Mouse (Mus musculus) forebrain, embryonic 13.5 days (tissue): ENCODE measurements around the gene Mmp9. TPM values are rescaled to one million over a fixed set of nuclear protein-coding genes. Genes with fewer than 3 reads are reported as not detected.
A peak's percentile ranks its signal among the peaks of the same experiment; 100 is the strongest.

ENCODE experiments used
- ATAC-seq: fragments of 200-750 bp; cut with Nextera tagmentation; 2 replicates; pipeline ENCODE4 v1.8.0; 2017
- H3K27ac ChIP-seq: fragments of 300-500 bp; sonication (generic); 2 replicates; pipeline ENCODE4 v1.5.1; 2015; ENCODE audit warnings: inconsistent platforms, mild to moderate bottlenecking, moderate library complexity
- H3K27me3 ChIP-seq: fragments of 300-500 bp; sonication (generic); 2 replicates; pipeline ENCODE4 v1.6.1; 2015; ENCODE audit warnings: mild to moderate bottlenecking, inconsistent platforms
- H3K36me3 ChIP-seq: fragments of 300-500 bp; sonication (generic); 2 replicates; pipeline ENCODE4 v1.6.1; 2015; ENCODE audit warnings: mild to moderate bottlenecking, inconsistent platforms; ENCODE audit not compliant: poor library complexity, severe bottlenecking
- H3K4me1 ChIP-seq: fragments of 300-500 bp; sonication (generic); 2 replicates; pipeline ENCODE4 v1.6.1; 2015; ENCODE audit warnings: inconsistent platforms
- H3K4me2 ChIP-seq: fragments of 300-500 bp; sonication (generic); 2 replicates; pipeline ENCODE4 v1.6.1; 2015; ENCODE audit warnings: inconsistent platforms, mild to moderate bottlenecking, moderate library complexity
- H3K4me3 ChIP-seq: fragments of 300-500 bp; sonication (generic); 2 replicates; pipeline ENCODE4 v1.5.1; 2015; ENCODE audit warnings: mild to moderate bottlenecking, inconsistent platforms
- H3K9ac ChIP-seq: fragments of 300-500 bp; sonication (generic); 2 replicates; pipeline ENCODE4 v1.6.1; 2015; ENCODE audit warnings: mild to moderate bottlenecking, inconsistent platforms
- H3K9me3 ChIP-seq: fragments of 300-500 bp; sonication (generic); replicated peaks from 2 replicates; pipeline ENCODE4 v1.6.1; 2016; ENCODE audit warnings: inconsistent platforms
- WGBS: fragments of 180-500 bp; shearing (Covaris S2); methylation state at CpG from one replicate; pipeline ENCODE4 v1.1.7; 2015; 5-methylcytosine and 5-hydroxymethylcytosine counted together
- polyA plus RNA-seq: library from polyadenylated mRNA; unstranded; fragments of >200 nt; fragmentation: Nextera tagmentation; extraction: Ambion mirVana; gene quantifications from 2 replicates; pipeline ENCODE4 v1.2.1, GENCODE M21; 2015

The Mmp9 gene
- polyA plus RNA-seq, 1 experiment from 2014 or later = 8.6 TPM

DNA sequence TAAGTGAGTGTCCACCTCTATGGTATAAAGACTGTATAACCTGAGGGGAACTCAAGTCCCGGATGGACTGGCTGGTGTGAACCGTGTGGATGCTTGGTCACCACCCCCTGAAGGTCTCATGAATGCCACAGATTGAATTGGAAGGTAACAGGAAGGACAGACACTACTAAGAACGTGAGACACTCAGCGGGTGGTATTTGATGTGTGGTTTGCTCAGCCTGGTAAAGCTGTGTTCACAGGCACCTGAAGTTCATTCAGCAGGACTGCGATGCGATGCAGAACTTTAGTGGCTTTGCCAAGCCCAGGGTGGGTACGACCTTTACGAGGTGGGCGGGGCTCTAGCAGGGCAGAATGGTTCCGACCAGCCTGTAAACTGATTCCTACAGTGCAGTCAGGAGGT, 23.2 kb upstream of the Mmp9 start:
- Histone ChIP-seq H3K4me3 (no peak overlapping the region), H3K9me3 (no peaks in the 10 kb centered on the region), H3K4me2 (no peak overlapping the region), H3K36me3 (peaks cover 15% of the 10 kb centered on the region), H3K27me3 (no peaks in the 10 kb centered on the region), H3K27ac (no peak overlapping the region), H3K4me1 (peaks cover 2% of the 10 kb centered on the region), H3K9ac (no peak overlapping the region)
- no peak for ATAC-seq
- 76% methylated on average over 10 of the region's 10 CpGs for WGBS

DNA sequence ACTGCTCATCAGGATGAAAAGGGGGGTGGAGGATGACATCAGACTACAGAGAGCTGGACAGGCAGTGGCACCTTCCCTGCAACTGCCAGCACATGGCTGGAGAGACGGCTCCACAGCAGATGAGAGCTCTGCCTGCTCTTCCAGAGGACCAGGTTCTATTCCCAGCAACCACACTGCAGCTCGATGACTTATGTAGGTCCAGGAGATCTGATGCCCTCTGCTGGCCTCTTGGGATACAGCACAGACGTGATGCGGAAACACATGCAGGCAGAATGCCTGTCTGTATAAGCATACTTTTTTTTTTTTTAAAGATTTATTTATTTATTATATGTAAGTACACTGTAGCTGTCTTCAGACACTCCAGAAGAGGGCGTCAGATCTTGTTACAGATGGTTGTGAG, 22.3 kb upstream of the Mmp9 start:
- H3K4me2 ChIP-seq = no peak overlapping the region

GRCm38 (mm10) chr2:164921984-164922383, 18.6 kb upstream of the Mmp9 start:
- Histone ChIP-seq H3K9ac (no peak overlapping the region), H3K27me3 (no peaks in the 10 kb centered on the region), H3K4me2 (no peak overlapping the region), H3K9me3 (no peaks in the 10 kb centered on the region), H3K27ac (no peak overlapping the region), H3K36me3 (peaks cover 15% of the 10 kb centered on the region), H3K4me3 (no peak overlapping the region), H3K4me1 (peaks cover 14% of the 10 kb centered on the region)
- WGBS = 62% methylated on average over 7 of the region's 7 CpGs
- ATAC-seq = 0 out of 2 replicates have a peak, but pooled peaks have one; percentile 37

More for the DNA sequence above, 22.3 kb upstream of the Mmp9 start:
- no peak overlapping the region for H3K9ac ChIP-seq
- no peak for ATAC-seq
- WGBS = 60% methylated on average over 5 of the region's 5 CpGs
- H3K4me3 ChIP-seq = no peak overlapping the region
- peaks cover 3% of the 10 kb centered on the region for H3K4me1 ChIP-seq
- H3K36me3 ChIP-seq = peaks cover 15% of the 10 kb centered on the region
- no peaks in the 10 kb centered on the region for H3K27me3 ChIP-seq
- H3K27ac ChIP-seq = no peak overlapping the region
- H3K9me3 ChIP-seq = no peaks in the 10 kb centered on the region

DNA sequence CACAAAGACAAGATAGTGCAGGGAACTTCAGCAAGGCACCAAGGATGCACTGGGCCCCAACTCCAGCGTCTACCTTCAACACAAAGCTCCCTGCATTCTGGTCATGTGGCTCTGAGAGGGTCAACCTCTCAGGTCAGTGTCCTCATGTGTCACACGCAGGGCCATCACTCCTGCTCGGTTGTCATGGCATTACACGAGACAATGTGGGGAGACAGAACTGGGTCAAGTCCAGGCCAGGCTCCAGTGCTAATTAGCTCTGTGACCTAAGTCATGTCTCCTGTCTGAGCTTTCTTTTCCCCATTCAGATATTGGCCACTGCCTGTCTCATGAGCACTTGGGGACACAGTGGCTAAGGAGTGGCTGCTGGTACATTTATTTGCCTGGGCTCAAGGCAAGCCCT, 17.3 kb upstream of the Mmp9 start:
- Histone ChIP-seq H3K4me1 (peaks cover 14% of the 10 kb centered on the region), H3K9ac (no peak overlapping the region)

DNA sequence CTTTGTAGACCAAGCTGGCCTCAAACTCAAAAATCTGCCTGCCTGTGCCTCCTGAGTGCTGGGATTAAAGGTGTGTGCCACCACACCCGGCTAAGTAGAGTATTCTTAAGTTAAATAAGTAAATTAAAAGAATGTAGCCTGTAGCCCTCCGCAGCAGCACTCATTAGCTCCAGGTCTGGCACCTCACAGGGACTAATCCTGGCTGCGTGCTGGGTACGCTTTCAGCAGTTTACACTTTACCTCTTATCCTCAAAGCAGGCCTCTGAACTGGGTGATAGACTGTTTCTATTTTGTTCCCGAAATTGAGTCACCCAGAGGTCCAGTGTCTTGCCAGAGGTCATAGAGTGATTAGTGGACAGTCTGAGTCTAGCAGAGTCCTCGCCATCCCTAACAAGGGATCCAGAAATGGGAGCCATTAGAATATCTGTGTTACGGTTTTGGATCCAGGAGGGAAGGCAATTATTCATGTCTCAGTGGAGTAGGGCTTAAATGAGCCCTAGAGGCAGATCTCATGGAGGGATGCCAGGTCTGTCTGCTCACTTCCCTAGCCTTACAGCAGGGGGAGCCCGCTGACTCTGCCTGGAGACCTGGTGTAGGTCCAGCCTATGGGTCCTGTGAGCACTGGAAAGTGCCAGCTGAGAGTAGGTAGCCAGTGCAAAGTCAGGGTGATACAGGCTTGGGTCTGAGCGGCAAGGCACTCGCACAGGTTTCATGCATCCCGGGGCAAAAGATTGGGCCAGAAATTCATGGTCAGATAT, 16.3 kb upstream of the Mmp9 start:
- Histone ChIP-seq H3K36me3 (peaks cover 11% of the 10 kb centered on the region), H3K9ac (no peak overlapping the region), H3K9me3 (no peaks in the 10 kb centered on the region), H3K4me2 (no peak overlapping the region), H3K4me1 (peaks cover 14% of the 10 kb centered on the region), H3K4me3 (no peak overlapping the region), H3K27ac (0 out of 2 replicates have a peak overlapping the region, but pooled peaks have one; percentile 5), H3K27me3 (no peaks in the 10 kb centered on the region)
- 27% methylated on average over 11 of the region's 11 CpGs for WGBS
- ATAC-seq = peak; percentile 70

More for the DNA sequence above, 17.3 kb upstream of the Mmp9 start:
- 60% methylated on average over 4 of the region's 4 CpGs for WGBS
- ATAC-seq = no peak
- H3K36me3 ChIP-seq = peaks cover 15% of the 10 kb centered on the region
- no peak overlapping the region for H3K4me2 ChIP-seq
- H3K4me3 ChIP-seq = no peak overlapping the region
- H3K27ac ChIP-seq = no peak overlapping the region
- H3K9me3 ChIP-seq = no peaks in the 10 kb centered on the region
- H3K27me3 ChIP-seq = no peaks in the 10 kb centered on the region

GRCm38 (mm10) chr2:164930706-164931581, 9.6 kb upstream of the Mmp9 start:
- Histone ChIP-seq H3K4me2 (no peak overlapping the region), H3K36me3 (no peaks in the 10 kb centered on the region), H3K4me1 (no peaks in the 10 kb centered on the region), H3K9ac (no peak overlapping the region), H3K27ac (no peak overlapping the region), H3K27me3 (peaks cover 7% of the 10 kb centered on the region; the same call in 1 of the 2 replicates), H3K9me3 (no peaks in the 10 kb centered on the region), H3K4me3 (no peak overlapping the region)
- 72% methylated on average over 11 of the region's 11 CpGs for WGBS
- no peak for ATAC-seq

GRCm38 (mm10) chr2:164933534-164933933, 7.0 kb upstream of the Mmp9 start:
- WGBS = 62% methylated on average over 5 of the region's 10 CpGs
- no peaks in the 10 kb centered on the region for H3K9me3 ChIP-seq
- peaks cover 15% of the 10 kb centered on the region for H3K27me3 ChIP-seq
- H3K36me3 ChIP-seq = no peaks in the 10 kb centered on the region
- H3K4me3 ChIP-seq = no peak overlapping the region
- no peak overlapping the region for H3K27ac ChIP-seq
- H3K4me1 ChIP-seq = peaks cover 5% of the 10 kb centered on the region; the same call in 1 of the 2 replicates
- ATAC-seq = no peak
- no peak overlapping the region for H3K9ac ChIP-seq
- H3K4me2 ChIP-seq = no peak overlapping the region

DNA sequence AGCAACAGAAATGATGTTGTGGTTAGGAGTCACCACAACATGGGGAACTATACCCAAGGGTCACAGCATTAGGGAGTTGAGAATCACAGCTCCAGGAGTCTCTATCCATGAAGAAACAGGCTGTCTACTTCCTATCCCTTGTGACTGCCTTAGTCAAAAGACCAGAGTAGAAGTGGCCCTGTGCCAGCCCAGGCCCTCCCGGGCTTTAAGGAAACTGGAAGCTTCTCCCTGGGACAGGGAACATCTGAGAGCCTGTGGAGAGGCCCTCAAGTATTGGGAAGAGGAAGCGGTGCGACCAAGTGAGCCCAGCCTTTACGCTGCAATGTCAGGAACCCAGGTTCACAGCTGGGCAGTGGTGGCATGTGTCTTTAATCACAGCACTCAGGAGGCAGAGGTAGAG, 4.6 kb upstream of the Mmp9 start:
- no peak overlapping the region for H3K27ac ChIP-seq
- no peak overlapping the region for H3K9ac ChIP-seq
- 78% methylated on average over 4 of the region's 4 CpGs for WGBS
- H3K9me3 ChIP-seq = no peaks in the 10 kb centered on the region
- H3K27me3 ChIP-seq = peaks cover 35% of the 10 kb centered on the region
- peaks cover 21% of the 10 kb centered on the region for H3K4me1 ChIP-seq
- H3K4me2 ChIP-seq = no peak overlapping the region
- no peaks in the 10 kb centered on the region for H3K36me3 ChIP-seq
- no peak for ATAC-seq
- H3K4me3 ChIP-seq = no peak overlapping the region

DNA sequence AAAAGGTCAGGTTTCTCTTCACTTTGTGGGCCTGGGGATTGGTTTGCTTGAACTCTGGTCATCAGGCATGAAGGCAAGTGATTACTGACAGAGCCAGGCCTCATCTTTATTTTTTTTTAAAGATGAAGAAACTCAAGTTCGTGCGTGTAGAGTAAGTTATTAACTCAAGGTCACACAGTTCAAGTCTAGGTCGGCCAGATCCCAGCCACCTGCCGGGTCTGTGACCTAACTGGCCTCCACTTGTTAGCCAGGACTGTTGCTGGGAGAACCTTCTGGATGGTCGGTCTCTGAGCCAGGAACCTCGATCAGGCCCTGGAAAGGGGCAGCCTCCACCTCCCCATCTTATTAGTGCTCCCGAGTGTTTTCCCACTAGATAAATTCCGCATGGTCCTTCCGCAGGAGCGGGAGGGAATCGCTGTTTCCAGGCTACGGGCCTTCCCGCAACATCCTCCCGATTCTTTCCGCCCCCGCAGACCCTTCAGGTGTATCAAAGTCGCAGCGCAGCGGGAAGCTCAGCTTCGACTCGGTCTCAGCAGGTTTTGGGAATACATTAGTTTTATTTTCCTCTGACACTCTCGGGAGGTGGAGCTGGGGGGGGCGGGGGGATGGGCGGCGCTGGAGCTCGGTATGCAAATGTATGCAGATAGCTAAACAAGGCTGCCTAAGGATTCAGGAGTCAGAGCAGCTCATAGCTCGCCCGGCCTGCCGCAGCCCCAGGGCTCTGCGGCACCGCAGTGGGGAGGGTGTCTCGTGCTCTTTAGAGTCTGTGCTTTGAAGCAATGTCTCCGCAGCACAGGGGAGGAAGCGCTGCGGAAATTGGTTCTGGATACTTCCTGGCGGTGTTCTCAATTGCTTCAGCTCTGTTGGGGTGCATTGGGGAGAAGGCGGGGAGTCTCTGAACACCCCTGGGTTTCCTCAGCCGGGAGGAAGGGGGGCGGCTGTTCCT, 2.2 kb upstream of the Mmp9 start:
- no peaks in the 10 kb centered on the region for H3K36me3 ChIP-seq
- peaks cover 45% of the 10 kb centered on the region for H3K27me3 ChIP-seq
- ATAC-seq = peak; percentile 95
- H3K4me2 ChIP-seq = peak overlapping the region; percentile 72
- H3K9me3 ChIP-seq = no peaks in the 10 kb centered on the region
- peak overlapping the region; percentile 56 for H3K9ac ChIP-seq
- peak overlapping the region; percentile 57 for H3K27ac ChIP-seq
- 3% methylated on average over 39 of the region's 39 CpGs for WGBS
- H3K4me1 ChIP-seq = peaks cover 21% of the 10 kb centered on the region
- peak overlapping the region; percentile 40 for H3K4me3 ChIP-seq

GRCm38 (mm10) chr2:164939106-164939505, 1.5 kb upstream of the Mmp9 start:
- H3K4me1 ChIP-seq = peaks cover 21% of the 10 kb centered on the region
- H3K4me2 ChIP-seq = peak overlapping the region; percentile 72
- WGBS = under 1% methylated on average over 11 of the region's 11 CpGs
- ATAC-seq = peak; percentile 61
- H3K27ac ChIP-seq = peak overlapping the region; percentile 57
- peak overlapping the region; percentile 56 for H3K9ac ChIP-seq
- H3K4me3 ChIP-seq = peak overlapping the region; percentile 40
- H3K36me3 ChIP-seq = no peaks in the 10 kb centered on the region
- no peaks in the 10 kb centered on the region for H3K9me3 ChIP-seq
- peaks cover 45% of the 10 kb centered on the region for H3K27me3 ChIP-seq

- WGBS = 12% methylated on average over 5 of the region's 5 CpGs
- H3K9me3 ChIP-seq = no peaks in the 10 kb centered on the region
- peaks cover 21% of the 10 kb centered on the region for H3K4me1 ChIP-seq
- no peak overlapping the region for H3K4me3 ChIP-seq
- H3K27ac ChIP-seq = no peak overlapping the region
- H3K9ac ChIP-seq = no peak overlapping the region
- no peaks in the 10 kb centered on the region for H3K36me3 ChIP-seq
- H3K27me3 ChIP-seq = peaks cover 53% of the 10 kb centered on the region
- no peak for ATAC-seq
- H3K4me2 ChIP-seq = no peak overlapping the region
Measured at GRCm38 (mm10) chr2:164942692-164943290, 2.2 kb downstream of the Mmp9 start.
